Mouse (Mus musculus) embryonic stem cell, embryonic (primary cell): ENCODE measurements around the gene Hapln3.

Source experiments
- CTCF ChIA-PET, 4 experiments: fragments of 300-600 bp in 2 of 4; fragments of 350-600 bp in 2 of 4; sonication (Branson Sonifier 250); formaldehyde crosslinking; loops; one replicate each; lab custom pipeline; 2022; ENCODE audit warnings: inconsistent platforms in 2 of 4; lab: Charles Lee
- POLR2A ChIA-PET, 4 experiments: fragments of 300-600 bp in 2 of 4; fragments of 350-600 bp in 2 of 4; sonication (Branson Sonifier 250); formaldehyde crosslinking; loops; one replicate each; lab custom pipeline; 2022; ENCODE audit warnings: antibody characterized with exemption in 4 of 4, inconsistent platforms in 1 of 4; lab: Charles Lee

Gene Hapln3

GRCm38 (mm10) chr7:79130843-79131444, at the start of gene Hapln3:
Gene Hapln3 (minus strand): TSS chr7:79131018.
- POLR2A ChIA-PET = interaction anchor here in 2 of 4 experiments (0.6 to 3.5 kb wide), 18 partner anchors 8 to 335 kb away, joined by 3 to 14 read pairs (median 4); partner anchors contain the start of genes Mfge8 (in 1 of the 2) and Polg (in 1 of the 2)
- CTCF ChIA-PET = interaction anchor here (0.6 to 2.8 kb wide), 15 partner anchors 8 to 218 kb away, joined by 3 to 12 read pairs (median 4); no protein-coding TSS in a partner anchor

- POLR2A ChIA-PET = interaction anchor here in 1 of 4 experiments (0.8 to 2.6 kb wide), 5 partner anchors 11 to 42 kb away, joined by 3 to 8 read pairs (median 3); partner anchors contain the start of gene Mfge8
Observed at GRCm38 (mm10) chr7:79173800-79174199, 43.0 kb upstream of the Hapln3 start.

GRCm38 (mm10) chr7:79171782-79172181, 41.0 kb upstream of the Hapln3 start:
- POLR2A ChIA-PET = interaction anchor here in 3 of 4 experiments (0.7 to 1.3 kb wide), 3 partner anchors 23 to 56 kb away, joined by 3 read pairs; partner anchors contain the start of gene Mfge8 (in 1 of the 3)
- CTCF ChIA-PET = interaction anchor here in 1 of 4 experiments (0.5 kb wide), 1 partner anchor 175 kb away, joined by 3 read pairs; no protein-coding TSS in a partner anchor

More at GRCm38 (mm10) chr7:79173800-79174199, 43.0 kb upstream of the Hapln3 start:
- CTCF ChIA-PET = no interaction called here

GRCm38 (mm10) chr7:79167006-79167562, 36.3 kb upstream of the Hapln3 start:
- POLR2A ChIA-PET = interaction anchor here in 1 of 4 experiments (0.6 to 1.4 kb wide), 2 partner anchors 11 to 440 kb away, joined by 3 to 5 read pairs; no protein-coding TSS in a partner anchor
- CTCF ChIA-PET = interaction anchor here in 1 of 4 experiments (0.5 kb wide), 1 partner anchor 162 kb away, joined by 3 read pairs; no protein-coding TSS in a partner anchor

- POLR2A ChIA-PET = interaction anchor here in 2 of 4 experiments (0.9 to 2.7 kb wide), 3 partner anchors 10 to 11 kb away, joined by 5 to 10 read pairs (median 6); partner anchors contain the start of gene Mfge8 (in 2 of the 2)
- CTCF ChIA-PET = no interaction called here
Observed at GRCm38 (mm10) chr7:79159406-79159805, 28.6 kb upstream of the Hapln3 start.

GRCm38 (mm10) chr7:79149522-79149921, 18.7 kb upstream of the Hapln3 start:
- CTCF ChIA-PET = interaction anchor here in 3 of 4 experiments (0.5 to 2.6 kb wide), 16 partner anchors 9 to 565 kb away, joined by 3 to 10 read pairs (median 4); no protein-coding TSS in a partner anchor

GRCm38 (mm10) chr7:79148711-79149266, 18.0 kb upstream of the Hapln3 start, which contains the start of gene Mfge8:
Gene Mfge8 (minus strand): TSS chr7:79149060.
- CTCF ChIA-PET = interaction anchor here (0.5 to 2.6 kb wide), 16 partner anchors 8 to 505 kb away, joined by 3 to 10 read pairs (median 4); no protein-coding TSS in a partner anchor
- POLR2A ChIA-PET = interaction anchor here (0.6 to 2.9 kb wide), 51 partner anchors 8 to 1413 kb away, joined by 3 to 16 read pairs (median 4); partner anchors contain the start of genes Abhd2 (in 1 of the 4), Aen (in 1 of the 4) and Hapln3 (in 1 of the 4)

More at GRCm38 (mm10) chr7:79149522-79149921, 18.7 kb upstream of the Hapln3 start:
- POLR2A ChIA-PET = interaction anchor here (0.6 to 2.9 kb wide), 47 partner anchors 9 to 385 kb away, joined by 3 to 16 read pairs (median 4); partner anchors contain the start of genes Abhd2 (in 1 of the 4), Acan (in 1 of the 4), Aen (in 1 of the 4) and Hapln3 (in 1 of the 4)

GRCm38 (mm10) chr7:79147931-79148653, 17.3 kb upstream of the Hapln3 start:
- CTCF ChIA-PET = interaction anchor here (0.6 to 2.6 kb wide), 16 partner anchors 7 to 504 kb away, joined by 3 to 12 read pairs (median 4); partner anchors contain the start of genes Acan (in 1 of the 4) and Rlbp1 (in 1 of the 4)
- POLR2A ChIA-PET = interaction anchor here (0.6 to 2.9 kb wide), 47 partner anchors 7 to 1413 kb away, joined by 3 to 16 read pairs (median 4); partner anchors contain the start of genes Aen (in 1 of the 4) and Hapln3 (in 1 of the 4)

GRCm38 (mm10) chr7:79147011-79147837, 16.4 kb upstream of the Hapln3 start:
- CTCF ChIA-PET = interaction anchor here (0.6 to 2.6 kb wide), 10 partner anchors 13 to 406 kb away, joined by 3 to 16 read pairs (median 4); partner anchors contain the start of genes Acan (in 1 of the 4) and Rlbp1 (in 1 of the 4)
- POLR2A ChIA-PET = interaction anchor here (0.6 to 2.9 kb wide), 21 partner anchors 8 to 326 kb away, joined by 3 to 16 read pairs (median 5); partner anchors contain the start of genes Abhd2 (in 1 of the 4) and Hapln3 (in 1 of the 4)

- ChIA-PET CTCF (interaction anchor here (0.5 to 3.8 kb wide), 77 partner anchors 8 to 294 kb away, joined by 3 to 22 read pairs (median 4); partner anchors contain the start of genes Mfge8 (in 3 of the 4), Abhd2 (in 1 of the 4), Det1 (in 1 of the 4) and Hapln3 (in 1 of the 4)), POLR2A (interaction anchor here (0.6 to 2.0 kb wide), 14 partner anchors 8 to 100 kb away, joined by 3 to 7 read pairs (median 4); partner anchors contain the start of genes Acan (in 1 of the 4) and Mfge8 (in 1 of the 4))
Observed at GRCm38 (mm10) chr7:79140897-79141296, 10.1 kb upstream of the Hapln3 start.

GRCm38 (mm10) chr7:79139891-79140591, 9.2 kb upstream of the Hapln3 start:
- CTCF ChIA-PET = interaction anchor here (0.5 to 3.8 kb wide), 75 partner anchors 7 to 229 kb away, joined by 3 to 22 read pairs (median 4); partner anchors contain the start of genes Mfge8 (in 3 of the 4), Hapln3 (in 2 of the 4) and Abhd2 (in 1 of the 4)
- POLR2A ChIA-PET = interaction anchor here (0.6 to 2.9 kb wide), 19 partner anchors 8 to 229 kb away, joined by 3 to 11 read pairs (median 6); partner anchors contain the start of genes Mfge8 (in 2 of the 4), Abhd2 (in 1 of the 4) and Hapln3 (in 1 of the 4)

GRCm38 (mm10) chr7:79139328-79139824, 8.6 kb upstream of the Hapln3 start:
- ChIA-PET POLR2A (interaction anchor here in 3 of 4 experiments (0.6 to 2.9 kb wide), 12 partner anchors 9 to 230 kb away, joined by 3 to 11 read pairs (median 6); partner anchors contain the start of genes Abhd2 (in 1 of the 3), Hapln3 (in 1 of the 3) and Mfge8 (in 1 of the 3)), CTCF (interaction anchor here (0.6 to 3.8 kb wide), 11 partner anchors 9 to 218 kb away, joined by 3 to 22 read pairs (median 3); partner anchors contain the start of genes Hapln3 (in 2 of the 4) and Mfge8 (in 1 of the 4))

GRCm38 (mm10) chr7:79133391-79133790, 2.6 kb upstream of the Hapln3 start:
- ChIA-PET CTCF (interaction anchor here in 2 of 4 experiments (0.6 to 1.0 kb wide), 6 partner anchors 7 to 1489 kb away, joined by 3 to 6 read pairs (median 3); no protein-coding TSS in a partner anchor), POLR2A (interaction anchor here in 2 of 4 experiments (0.6 to 3.5 kb wide), 5 partner anchors 15 to 799 kb away, joined by 5 to 14 read pairs (median 6); partner anchors contain the start of gene Mfge8 (in 1 of the 2))

GRCm38 (mm10) chr7:79130385-79130784, 433 bp downstream of the Hapln3 start:
- POLR2A ChIA-PET = interaction anchor here in 2 of 4 experiments (0.8 to 3.5 kb wide), 16 partner anchors 9 to 336 kb away, joined by 3 to 14 read pairs (median 4); partner anchors contain the start of genes Mfge8 (in 1 of the 2) and Polg (in 1 of the 2)
- CTCF ChIA-PET = interaction anchor here (0.6 to 2.8 kb wide), 14 partner anchors 8 to 218 kb away, joined by 3 to 12 read pairs (median 4); no protein-coding TSS in a partner anchor
